Mouse (Mus musculus) brain, adult 10 weeks (tissue): ENCODE results near the gene Sema6d. TPM values are rescaled to one million over a fixed set of nuclear protein-coding genes. Genes with fewer than 3 reads are reported as not detected.

Experiments
- polyA plus RNA-seq: library from polyadenylated mRNA; stranded (reverse); fragments of 350-450 nt; fragmentation: Illumina TruSeq; extraction: RNeasy Lipid Tissue Mini Kit (QIAGEN cat#74804); gene quantifications from one replicate; pipeline ENCODE4 v1.2.3, GENCODE M21; 2015; ENCODE audit warnings: low read depth, low replicate concordance

Gene Sema6d
- polyA plus RNA-seq = 31.1 TPM

DNA sequence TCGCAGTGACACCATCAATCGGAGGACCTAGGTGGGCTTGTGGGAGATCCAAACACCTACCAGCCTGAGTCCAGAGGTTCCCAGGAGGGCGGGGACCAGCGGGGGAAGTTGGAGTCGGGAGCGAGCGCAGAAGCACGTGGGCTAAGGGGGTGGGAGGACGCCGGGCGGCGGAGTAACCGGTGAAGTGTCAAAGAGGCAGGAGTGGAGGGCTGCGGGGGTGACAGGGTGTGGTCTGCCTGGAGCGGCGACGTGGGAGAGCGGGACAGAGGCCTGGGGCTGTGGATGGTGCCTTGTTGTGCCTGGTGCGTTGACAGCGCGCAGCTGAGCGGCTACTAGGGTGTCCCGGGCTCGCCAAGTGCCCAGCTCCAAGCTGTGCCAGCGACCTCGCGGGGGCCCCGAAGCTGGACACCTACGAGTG lies at the start of gene Sema6d:
Gene Sema6d, plus strand, starts transcription at position 157 of the 418 bp plus-strand sequence.

